8 mouse cellular contexts compared by ENCODE assay signal in genomic region chr10:80161522-80162242, GRCm38 (mm10). TPM values are rescaled to one million over a fixed set of nuclear protein-coding genes. Genes with fewer than 3 reads are reported as not detected.
DNase-seq lines count a peak whose midpoint lies in the region; ATAC-seq and TF ChIP-seq lines count a peak whose summit lies in the region.

No protein-coding gene starts in this region.

- peak overlapping the region; percentile 97 for H3K27ac ChIP-seq in heart, embryonic 10.5 days
- peak overlapping the region; percentile 100 for H3K27ac ChIP-seq in kidney, embryonic 15.5 days

- H3K9me3 ChIP-seq in heart, embryonic 10.5 days: no peaks in the 10 kb centered on the region
- no peaks in the 10 kb centered on the region for H3K9me3 ChIP-seq in kidney, embryonic 15.5 days (replicated peaks)

- H3K4me3 ChIP-seq in heart, embryonic 10.5 days: peak overlapping the region; percentile 66
- peak overlapping the region; percentile 43 for H3K4me3 ChIP-seq in kidney, embryonic 15.5 days (replicated peaks)

- H3K4me2 ChIP-seq in kidney, embryonic 15.5 days: peak overlapping the region; percentile 80

- H3K36me3 ChIP-seq in heart, embryonic 10.5 days: peaks cover 10% of the 10 kb centered on the region
- peaks cover 10% of the 10 kb centered on the region for H3K36me3 ChIP-seq in kidney, embryonic 15.5 days

- in situ Hi-C loops in Patski (cut with MboI; ENCODE audit: low pct_unique_long_range_greater_than_20kb): no loop called here

- intact Hi-C loops in left cerebral cortex, postnatal 14 days (cut with DNase I): no loop called here

- 8% methylated on average over 7 of the region's 7 CpGs for WGBS in heart, embryonic 10.5 days
- WGBS in kidney, embryonic 15.5 days: 3% methylated on average over 7 of the region's 7 CpGs

- peak overlapping the region; percentile 46; the same call in 1 of the 2 replicates for H3K9ac ChIP-seq in kidney, embryonic 15.5 days

- peaks cover 97% of the 10 kb centered on the region for H3K4me1 ChIP-seq in heart, embryonic 10.5 days
- peaks cover 95% of the 10 kb centered on the region for H3K4me1 ChIP-seq in kidney, embryonic 15.5 days

- POLR2A ChIA-PET in Patski (lab: Charles Lee): interaction anchor here (0.6 to 11.6 kb wide), 2 partner anchors 12 to 215 kb away, joined by 3 to 191 read pairs; partner anchors contain the start of gene Midn

- TF ChIP-seq CTCF in Patski (IDR thresholded peaks at IDR 0.05): no peak

- no peaks in the 10 kb centered on the region for H3K27me3 ChIP-seq in Patski
- no peaks in the 10 kb centered on the region for H3K27me3 ChIP-seq in heart, embryonic 10.5 days (ENCODE audit: insufficient read depth, poor library complexity, severe bottlenecking)
- no peaks in the 10 kb centered on the region for H3K27me3 ChIP-seq in kidney, embryonic 15.5 days

- CTCF ChIA-PET in Patski (lab: Charles Lee): interaction anchor here (1.1 to 1.7 kb wide), 2 partner anchors 8 to 21 kb away, joined by 3 to 6 read pairs; partner anchors contain the start of gene Cbarp

- peak; percentile 3 for ATAC-seq in Patski
- peak; percentile 20 for ATAC-seq in kidney, embryonic 15.5 days (replicated peaks; ENCODE audit: low FRiP score)

- peak; percentile 65 to 78 for DNase-seq in adrenal gland, adult (ENCODE audit: inconsistent age in 2 of 2, low spot score in 1 of 2)
- no peak for DNase-seq in adrenal gland, postnatal 25 days
- peak; percentile 77 for DNase-seq in Patski (ENCODE audit: low read depth, low spot score)
- DNase-seq in heart, embryonic 10.5 days (ENCODE audit: low spot score): peak; percentile 90
- peak; percentile 64 for DNase-seq in lung, postnatal 36 days
- DNase-seq in right cerebral cortex, postnatal 4 days: no peak
- DNase-seq in left cerebral cortex, postnatal 14 days (ENCODE audit: low spot score in 2 of 2): no peak

RNA-seq across cellular contexts. Expression of gene Cirbp, which starts 4.1 kb away (rescaled TPM):
- 49.9 and 142 TPM in 2 replicates for total RNA-seq in adrenal gland, postnatal 25 days (2021)
- polyA plus RNA-seq in Patski (2021): 62.1 TPM
- 85.7 and 98.0 TPM in 2 replicates for polyA plus RNA-seq in heart, embryonic 10.5 days (2016; fragmentation: Nextera tagmentation; extraction: Ambion mirVana)
- 95.1 and 111 TPM in 2 replicates for polyA plus RNA-seq in kidney, embryonic 15.5 days (2015; fragmentation: Nextera tagmentation; extraction: Ambion mirVana)
- 100 to 1,000 TPM in 1 of 2 experiments, 10 to 100 TPM in 1; 95.6 to 111 TPM for total RNA-seq in left cerebral cortex, postnatal 14 days (2021)

RNA-seq across cellular contexts. Expression of gene 1600002K03Rik, which starts 11.1 kb away (rescaled TPM):
- 15.6 and 16.7 TPM in 2 replicates for total RNA-seq in adrenal gland, postnatal 25 days (2021)
- polyA plus RNA-seq in Patski (2021): 7.9 TPM
- polyA plus RNA-seq in heart, embryonic 10.5 days (2016; fragmentation: Nextera tagmentation; extraction: Ambion mirVana): 11.7 and 13.9 TPM in 2 replicates
- 11.2 and 13.2 TPM in 2 replicates for polyA plus RNA-seq in kidney, embryonic 15.5 days (2015; fragmentation: Nextera tagmentation; extraction: Ambion mirVana)
- 1 to 10 TPM; 5.7 to 6.2 TPM for total RNA-seq in left cerebral cortex, postnatal 14 days (2021)

RNA-seq across cellular contexts. Expression of gene Midn, which starts 13.6 kb away (rescaled TPM):
- total RNA-seq in adrenal gland, postnatal 25 days (2021): 74.1 and 97.4 TPM in 2 replicates
- polyA plus RNA-seq in Patski (2021): 116 TPM
- 16.1 and 24.4 TPM in 2 replicates for polyA plus RNA-seq in heart, embryonic 10.5 days (2016; fragmentation: Nextera tagmentation; extraction: Ambion mirVana)
- polyA plus RNA-seq in kidney, embryonic 15.5 days (2015; fragmentation: Nextera tagmentation; extraction: Ambion mirVana): 18.8 and 19.5 TPM in 2 replicates
- total RNA-seq in left cerebral cortex, postnatal 14 days (2021): 10 to 100 TPM; 94.0 to 96.3 TPM

RNA-seq across cellular contexts. Expression of gene Efna2, which starts 17.6 kb away (rescaled TPM):
- total RNA-seq in adrenal gland, postnatal 25 days (2021): 2.7 and 5.2 TPM in 2 replicates
- polyA plus RNA-seq in Patski (2021): 1.1 TPM
- polyA plus RNA-seq in heart, embryonic 10.5 days (2016; fragmentation: Nextera tagmentation; extraction: Ambion mirVana): 14.9 and 20.6 TPM in 2 replicates
- polyA plus RNA-seq in kidney, embryonic 15.5 days (2015; fragmentation: Nextera tagmentation; extraction: Ambion mirVana): 15.4 and 17.0 TPM in 2 replicates
- total RNA-seq in left cerebral cortex, postnatal 14 days (2021): 10 to 100 TPM; 13.9 to 14.3 TPM

RNA-seq across cellular contexts. Expression of gene Cbarp, which starts 21.0 kb away (rescaled TPM):
- 45.4 and 67.9 TPM in 2 replicates for total RNA-seq in adrenal gland, postnatal 25 days (2021)
- 30.0 TPM for polyA plus RNA-seq in Patski (2021)
- 2.0 and 4.0 TPM in 2 replicates for polyA plus RNA-seq in heart, embryonic 10.5 days (2016; fragmentation: Nextera tagmentation; extraction: Ambion mirVana)
- 5.7 and 6.1 TPM in 2 replicates for polyA plus RNA-seq in kidney, embryonic 15.5 days (2015; fragmentation: Nextera tagmentation; extraction: Ambion mirVana)
- 100 to 1,000 TPM; 437 to 473 TPM for total RNA-seq in left cerebral cortex, postnatal 14 days (2021)

Comparison
In these comparisons a context has a peak if more than half of its experiments do, and no peak if none do; other contexts are left out.
1. DNase-seq: peak in adrenal gland, adult (2 of 2), Patski (single experiment), heart, embryonic 10.5 days (single experiment) and lung, postnatal 36 days (single experiment); none in adrenal gland, postnatal 25 days (single experiment), right cerebral cortex, postnatal 4 days (single experiment) and left cerebral cortex, postnatal 14 days (0 of 2).